Mouse (Mus musculus) frontal cortex, adult 2 months (tissue): ENCODE measurements around the gene 1700003E16Rik. TPM values are rescaled to one million over a fixed set of nuclear protein-coding genes. Genes with fewer than 3 reads are reported as not detected.
A peak's percentile ranks its signal among the peaks of the same experiment; 100 is the strongest.

Experiments
- DNase-seq, 2 experiments: peaks; one replicate each; pipeline ENCODE4 v3.0.0; 2022; ENCODE audit warnings: low spot score in 1 of 2; ENCODE audit errors: extremely low spot score in 1 of 2
- polyA plus RNA-seq: library from polyadenylated mRNA; depleted of rRNA; stranded (reverse); fragments of >200 nt; gene quantifications from 2 replicates; pipeline ENCODE4 v1.2.3, GENCODE M21; 2012; rRNA removed

The 1700003E16Rik gene
- polyA plus RNA-seq, 1 experiment: 28.6 TPM

DNA sequence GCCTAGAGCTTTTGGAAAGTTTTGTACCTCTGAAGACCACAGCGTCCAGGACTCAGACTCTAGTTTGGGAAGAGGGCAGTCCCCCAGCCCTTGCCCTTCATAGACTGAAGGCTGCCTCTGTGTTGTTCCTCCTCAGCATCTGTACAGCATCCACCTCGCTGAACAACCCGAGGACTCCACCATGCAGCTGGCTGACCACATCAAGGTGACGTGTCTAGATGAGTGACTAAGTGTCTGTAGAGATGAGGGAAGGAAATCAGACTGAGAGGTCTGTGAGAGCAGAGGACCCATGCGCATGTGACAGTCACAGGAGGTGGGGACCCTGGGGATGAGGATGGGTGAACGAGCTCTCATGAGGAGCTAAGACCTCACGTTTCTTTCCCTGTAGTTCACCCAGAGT, 37.4 kb downstream of the 1700003E16Rik start:
- no peak for DNase-seq

DNA sequence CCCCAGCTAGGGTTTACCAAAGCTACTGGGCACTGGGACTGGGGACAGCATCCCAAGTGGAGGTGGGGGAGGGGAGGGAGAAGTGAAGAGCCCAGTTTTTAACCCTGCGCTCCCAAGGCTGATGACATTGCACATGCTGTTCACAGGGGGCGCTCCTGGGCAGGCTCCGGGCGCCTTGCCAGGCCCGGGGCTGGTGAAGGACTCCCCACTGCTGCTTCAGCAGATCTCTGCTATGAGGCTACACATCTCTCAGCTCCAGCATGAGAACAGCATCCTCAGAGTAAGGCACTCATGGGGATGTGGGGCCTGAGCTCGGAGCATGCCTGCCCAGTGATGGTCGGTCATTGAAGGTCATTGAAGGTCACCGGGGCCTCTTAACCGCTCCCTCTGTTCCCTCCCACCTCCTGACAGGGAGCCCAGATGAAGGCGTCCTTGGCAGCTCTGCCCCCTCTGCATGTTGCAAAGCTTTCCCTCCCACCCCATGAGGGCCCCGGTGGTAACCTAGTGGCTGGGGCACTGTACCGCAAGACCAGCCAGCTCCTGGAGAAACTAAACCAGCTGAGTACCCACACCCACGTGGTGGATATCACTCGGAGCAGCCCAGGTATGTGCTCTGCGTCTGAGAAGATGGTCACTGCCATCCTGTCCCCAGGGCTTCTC, 41.3 kb downstream of the 1700003E16Rik start:
- DNase-seq: peak in 1 of 2 experiments; percentile 80

DNA sequence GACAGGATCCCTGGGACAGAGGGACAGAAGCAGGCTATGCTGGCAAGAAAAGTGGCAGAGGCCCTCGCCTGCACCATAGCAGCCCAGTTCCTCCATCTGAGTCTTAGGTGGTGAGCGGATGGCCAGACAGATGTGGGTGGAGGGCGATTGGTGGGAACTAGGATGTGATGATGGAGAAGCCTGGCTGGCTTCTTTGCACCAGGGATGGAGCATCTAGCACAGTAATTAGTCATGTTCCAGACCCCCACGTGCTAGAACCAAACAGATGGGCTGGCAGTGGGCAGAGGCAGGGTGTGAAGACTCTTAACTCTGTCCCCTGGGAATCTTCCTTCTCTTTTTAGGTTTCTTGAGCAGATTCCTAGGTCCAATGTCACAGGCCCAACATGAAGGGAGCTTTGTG, 47.1 kb downstream of the 1700003E16Rik start:
- DNase-seq: no peak

DNA sequence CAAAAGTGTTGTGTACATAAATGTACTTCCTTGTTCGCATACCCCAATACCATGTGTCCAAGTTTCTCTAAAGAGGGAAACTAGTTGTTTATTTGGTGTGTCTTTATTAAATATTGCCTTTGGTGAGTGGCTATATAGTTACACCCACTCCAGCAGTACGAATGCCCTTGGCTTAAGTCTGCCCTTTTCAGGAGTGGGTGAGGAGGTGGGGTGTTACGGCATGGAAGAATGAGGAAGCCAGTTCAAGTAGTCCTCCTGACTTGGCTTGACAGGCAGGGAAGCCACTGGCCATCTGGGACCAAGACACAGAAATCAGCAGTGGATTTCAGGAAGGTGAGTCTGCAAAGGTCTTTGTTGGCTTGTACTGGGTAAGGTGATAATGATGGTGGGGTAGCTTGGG, 49.6 kb downstream of the 1700003E16Rik start:
- no peak for DNase-seq

DNA sequence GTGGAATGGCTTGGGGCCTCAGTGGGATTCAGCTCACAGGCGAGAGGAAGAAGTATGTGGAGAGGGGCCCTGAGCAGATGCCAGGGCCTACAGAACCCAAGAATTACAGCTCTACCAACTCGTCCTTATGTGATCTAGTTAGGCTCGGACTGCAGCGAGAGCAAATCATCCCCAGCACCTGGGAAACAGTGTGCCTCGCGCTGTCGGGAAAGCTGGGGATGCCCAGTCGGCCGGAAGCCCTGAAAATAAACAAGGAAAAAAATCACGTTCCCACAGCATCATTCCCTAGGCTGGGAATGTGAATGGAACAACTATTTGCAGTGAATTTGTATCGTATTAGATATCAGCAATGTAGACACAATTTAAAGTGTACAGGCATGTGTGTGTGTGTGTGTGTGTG, 50.1 kb downstream of the 1700003E16Rik start:
- no peak for DNase-seq

DNA sequence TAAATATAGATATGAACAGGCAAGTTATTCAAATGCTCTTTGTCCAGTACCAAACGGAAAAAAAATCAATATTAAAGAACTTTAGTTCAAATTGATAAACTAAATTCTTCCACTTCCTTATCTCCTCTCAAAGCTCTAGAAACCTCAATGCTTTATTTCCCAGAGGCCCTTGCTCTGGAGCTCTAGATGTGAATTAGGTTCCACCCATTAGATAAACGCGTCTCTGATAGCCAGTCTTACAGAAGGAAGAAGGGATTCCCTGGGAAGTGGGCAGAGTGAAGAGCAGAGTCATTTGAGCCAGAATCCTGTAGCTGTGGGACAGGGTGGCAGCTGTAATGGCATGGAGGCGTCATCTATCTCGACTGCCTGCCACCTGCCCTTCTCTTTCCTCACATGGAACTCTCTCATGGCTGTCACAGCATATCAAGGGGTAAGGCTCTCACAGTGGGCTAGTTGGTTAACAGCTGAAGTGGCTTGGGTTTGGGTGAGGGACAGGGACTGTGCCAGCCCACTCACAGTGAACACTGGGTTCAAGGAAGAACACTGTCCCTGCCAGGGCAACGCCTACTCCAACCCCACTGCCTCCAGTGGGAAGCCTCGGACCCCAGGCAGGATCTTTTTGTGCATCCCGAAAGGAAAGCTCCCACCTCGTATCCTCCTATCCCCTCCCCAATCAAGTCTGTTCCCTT, 51.3 kb downstream of the 1700003E16Rik start:
- DNase-seq: no peak

DNA sequence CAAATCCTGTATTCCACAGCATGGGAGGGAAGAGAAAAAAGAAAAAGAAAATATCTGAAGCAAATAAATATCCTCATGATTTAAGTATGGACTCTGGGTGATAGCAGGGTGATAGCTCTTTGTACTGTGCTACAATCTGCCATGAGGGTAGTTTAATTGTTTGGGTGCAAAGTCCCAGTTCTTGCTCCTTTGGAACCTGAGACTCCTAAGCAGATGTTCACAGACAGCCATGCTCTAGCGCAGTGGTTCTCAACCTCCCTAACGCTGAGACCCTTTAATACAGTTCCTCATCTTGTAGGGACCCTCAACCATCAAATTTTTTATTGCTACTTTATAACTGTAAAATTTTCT, 51.8 kb downstream of the 1700003E16Rik start:
- DNase-seq: no peak

DNA sequence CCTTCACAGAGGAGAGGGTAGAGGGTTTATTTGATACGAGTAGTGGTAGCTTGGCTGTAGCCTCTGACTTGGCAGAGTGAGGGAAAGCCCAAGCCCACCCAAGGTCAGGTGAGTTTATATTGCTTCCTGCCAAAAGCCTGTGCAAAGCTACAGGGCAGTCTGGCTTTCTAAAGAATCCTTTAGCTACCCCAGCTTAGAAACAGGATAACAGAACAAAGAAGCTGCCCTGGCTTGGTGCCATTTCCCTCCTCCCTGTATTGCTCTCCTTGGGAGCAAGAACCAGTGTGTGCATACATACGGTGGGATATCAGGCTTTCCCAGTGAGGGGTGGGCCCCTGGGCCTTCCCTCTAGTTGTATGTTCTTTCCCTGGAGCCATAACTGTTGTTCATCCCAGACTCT, 54.3 kb downstream of the 1700003E16Rik start:
- no peak for DNase-seq

DNA sequence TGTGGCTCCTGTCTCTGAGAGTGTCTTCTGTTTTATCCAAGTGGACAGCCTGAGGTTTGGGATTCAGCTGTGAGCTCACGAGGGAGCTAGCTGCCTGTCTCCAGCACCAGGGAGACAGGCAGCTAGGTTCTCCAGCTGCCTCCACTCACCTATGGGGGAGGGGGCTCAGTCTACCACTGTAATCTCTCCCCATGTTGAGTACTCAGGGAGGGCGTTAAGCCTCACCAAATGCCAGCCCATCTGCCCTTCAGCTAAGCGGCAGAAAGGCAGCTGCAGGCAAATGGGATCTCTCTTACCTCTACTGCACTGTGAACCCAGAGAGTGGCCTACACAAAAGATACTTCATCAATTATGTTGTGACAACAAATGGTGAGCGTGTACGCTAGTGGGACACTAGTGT, 55.3 kb downstream of the 1700003E16Rik start:
- DNase-seq: no peak

Other genes starting within 250 kb of the 1700003E16Rik start
- gene Sema4f, start 216.6 kb upstream of the 1700003E16Rik start, polyA plus RNA-seq: 24.6 and 27.5 TPM in 2 replicates
- 0.12 TPM in 1 of 2 replicates, not detected in the other for gene M1ap, start 209.5 kb upstream of the 1700003E16Rik start, polyA plus RNA-seq
- gene Dok1, start 122.9 kb upstream of the 1700003E16Rik start, polyA plus RNA-seq: 1.7 and 2.4 TPM in 2 replicates
- 6.4 and 6.6 TPM in 2 replicates for gene Loxl3, start 122.2 kb upstream of the 1700003E16Rik start, polyA plus RNA-seq
- 220 and 253 TPM in 2 replicates for gene Aup1, start 101.9 kb upstream of the 1700003E16Rik start, polyA plus RNA-seq
- gene Htra2, start 101.1 kb upstream of the 1700003E16Rik start, polyA plus RNA-seq: 58.8 and 63.7 TPM in 2 replicates
- gene Dqx1, start 98.6 kb upstream of the 1700003E16Rik start, polyA plus RNA-seq: 0.76 and 0.97 TPM in 2 replicates
- not detected in 2 replicates for gene Tlx2, start 86.1 kb upstream of the 1700003E16Rik start, polyA plus RNA-seq
- 40.1 and 40.5 TPM in 2 replicates for gene Pcgf1, start 78.5 kb upstream of the 1700003E16Rik start, polyA plus RNA-seq
- gene Lbx2, start 70.0 kb upstream of the 1700003E16Rik start, polyA plus RNA-seq: 0.36 and 0.66 TPM in 2 replicates
- 6.3 and 11.1 TPM in 2 replicates for gene Ccdc142, start 54.8 kb upstream of the 1700003E16Rik start, polyA plus RNA-seq
- 8.5 and 11.2 TPM in 2 replicates for gene Gm42688, start 54.8 kb upstream of the 1700003E16Rik start, polyA plus RNA-seq
- gene Mrpl53, start 47.4 kb upstream of the 1700003E16Rik start, polyA plus RNA-seq: 96.4 and 109 TPM in 2 replicates
- gene Mogs, start 40.9 kb upstream of the 1700003E16Rik start, polyA plus RNA-seq: 30.6 and 31.6 TPM in 2 replicates
- 95.9 and 107 TPM in 2 replicates for gene Wbp1, start 34.8 kb upstream of the 1700003E16Rik start, polyA plus RNA-seq
- 24.6 and 31.4 TPM in 2 replicates for gene Ino80b, start 31.0 kb upstream of the 1700003E16Rik start, polyA plus RNA-seq
- gene Rtkn, start 20.9 kb upstream of the 1700003E16Rik start, polyA plus RNA-seq: 101 and 119 TPM in 2 replicates
- 26.6 and 27.7 TPM in 2 replicates for gene Wdr54, start within 50 bp of the 1700003E16Rik start, polyA plus RNA-seq
- 344 and 369 TPM in 2 replicates for gene Dctn1, start 9.5 kb downstream of the 1700003E16Rik start, polyA plus RNA-seq
- gene Slc4a5, start 63.4 kb downstream of the 1700003E16Rik start, polyA plus RNA-seq: 0.04 and 0.21 TPM in 2 replicates
- 6.3 and 6.9 TPM in 2 replicates for gene Mthfd2, start 169.5 kb downstream of the 1700003E16Rik start, polyA plus RNA-seq
- gene Mob1a, start 169.6 kb downstream of the 1700003E16Rik start, polyA plus RNA-seq: 16.3 and 19.2 TPM in 2 replicates
- 41.8 and 73.9 TPM in 2 replicates for gene Bola3, start 192.7 kb downstream of the 1700003E16Rik start, polyA plus RNA-seq